Mouse (Mus musculus): ENCODE measurements at regions not wholly inside any gene's neighbourhood (a gene's known extent, or its start where the extent isn't known, plus 50 kb on each side); places are given as distances from the start of the nearest gene placed in this dataset.

DNA sequence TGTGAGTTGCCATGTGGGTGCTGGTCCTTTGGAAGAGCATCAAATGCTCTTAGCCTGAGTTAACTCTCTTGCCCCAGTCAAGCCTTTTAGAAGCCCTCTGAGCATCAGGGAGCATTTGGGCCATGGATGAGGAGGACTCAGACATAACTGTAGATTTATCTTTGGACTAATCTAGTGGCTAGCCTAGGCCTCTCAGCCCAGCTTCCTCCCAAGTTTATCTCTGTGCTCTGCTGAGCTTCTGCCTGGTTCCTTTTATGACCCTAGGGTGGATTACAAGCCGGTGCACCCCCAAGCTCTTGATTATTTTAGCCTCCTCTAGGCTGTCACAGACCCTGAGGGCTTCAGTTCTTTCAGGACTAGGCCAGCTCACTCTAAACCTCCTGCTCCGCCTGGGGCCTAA is 102.6 kb upstream of the Vps8 start:
- DNase-seq (ENCODE audit: low spot score), result no peak

GRCm38 (mm10) chr16:21321188-21322070 is 101.5 kb upstream of the Vps8 start:
- DNase-seq (ENCODE audit: low spot score), result no peak

DNA sequence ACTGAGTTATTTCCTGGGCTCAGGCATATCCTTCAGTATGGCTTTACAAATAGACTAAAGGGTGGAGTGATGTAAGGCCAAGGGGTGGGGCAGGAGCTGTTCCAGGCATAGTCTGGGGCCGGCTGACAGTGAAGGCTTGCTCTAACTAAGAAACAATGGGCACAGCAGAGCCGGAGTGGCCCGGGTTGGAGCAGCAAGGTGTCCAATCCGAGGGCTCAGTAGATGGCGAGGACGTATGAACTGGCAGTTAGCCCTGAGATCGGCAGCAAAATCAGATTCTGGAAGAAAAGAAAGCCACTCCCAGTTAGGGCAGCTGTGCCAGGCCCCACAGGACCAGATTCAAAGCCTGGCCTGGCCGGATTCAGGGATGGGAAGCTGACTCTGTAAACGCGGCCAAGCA is 100.5 kb upstream of the Vps8 start:
- DNase-seq (ENCODE audit: low spot score), result peak; percentile 60

- DNase-seq (ENCODE audit: low spot score), result no peak
Observed at GRCm38 (mm10) chr16:21323446-21324034, 99.4 kb upstream of the Vps8 start.

DNA sequence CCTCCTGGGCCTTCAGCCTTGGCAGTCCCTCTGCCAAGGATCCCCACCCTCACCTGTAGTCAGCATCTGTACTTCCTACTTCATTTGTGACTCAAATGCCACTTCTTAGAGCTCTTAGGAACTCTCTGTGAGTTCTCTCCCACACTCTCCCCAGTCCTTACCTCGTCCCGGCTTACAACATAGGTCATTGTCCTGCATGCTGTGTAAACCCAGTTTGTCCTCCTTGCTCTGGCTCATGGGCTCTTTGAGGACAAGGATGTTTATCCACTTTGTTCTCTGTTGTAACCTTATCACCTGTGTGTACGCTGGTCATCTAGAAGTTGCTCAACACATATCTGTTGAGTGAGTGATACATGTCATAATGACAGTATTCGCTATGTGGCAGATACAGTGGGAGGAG is 94.9 kb upstream of the Vps8 start:
- no peak for DNase-seq (ENCODE audit: low spot score)

GRCm38 (mm10) chr16:21329199-21329598 is 93.7 kb upstream of the Vps8 start:
- DNase-seq (ENCODE audit: low spot score), result no peak

- DNase-seq (ENCODE audit: low spot score), result no peak
Observed at GRCm38 (mm10) chr16:21331229-21331628, 91.7 kb upstream of the Vps8 start.

- no peak for DNase-seq (ENCODE audit: low spot score)
Observed at GRCm38 (mm10) chr16:21332411-21332810, 90.5 kb upstream of the Vps8 start.

- no peak for DNase-seq (ENCODE audit: low spot score)
Observed at GRCm38 (mm10) chr16:21332862-21333222, 90.1 kb upstream of the Vps8 start.

- DNase-seq (ENCODE audit: low spot score), result peak; percentile 92
Observed at GRCm38 (mm10) chr16:21333223-21333951, 89.5 kb upstream of the Vps8 start.

- peak; percentile 44 for DNase-seq (ENCODE audit: low spot score)
Observed at GRCm38 (mm10) chr16:21339061-21339459, 83.9 kb upstream of the Vps8 start.

DNA sequence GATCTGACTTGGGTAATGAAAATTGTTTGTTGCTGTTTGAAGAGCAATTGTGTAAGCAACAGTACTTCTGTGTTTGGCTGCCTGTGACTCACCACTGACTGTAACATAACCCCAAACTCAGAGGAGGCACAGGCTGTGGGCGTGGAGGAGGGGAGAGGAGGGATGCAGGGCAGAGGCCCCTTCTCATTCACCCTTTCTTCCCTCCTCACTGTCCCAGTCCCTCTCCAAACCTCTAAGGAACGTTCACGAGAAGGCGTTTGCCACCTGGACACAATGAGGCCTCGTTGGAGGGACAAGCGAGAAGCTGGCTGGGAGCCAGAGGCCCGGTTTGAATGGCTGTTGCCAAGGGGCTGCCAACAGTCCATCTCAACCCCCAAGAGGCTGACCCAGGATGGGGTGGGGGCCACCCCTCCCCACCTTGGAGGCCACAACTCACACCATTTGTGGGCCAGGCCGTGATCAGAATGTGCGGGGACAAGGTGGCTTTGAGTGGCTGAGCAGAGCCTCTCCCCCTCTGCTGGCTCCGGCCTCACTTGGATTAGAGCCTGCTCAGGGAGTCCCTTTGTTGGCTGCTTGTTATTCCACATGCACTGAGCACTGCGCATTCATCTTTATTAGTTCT is 83.3 kb upstream of the Vps8 start:
- peak; percentile 70 for DNase-seq (ENCODE audit: low spot score)

DNA sequence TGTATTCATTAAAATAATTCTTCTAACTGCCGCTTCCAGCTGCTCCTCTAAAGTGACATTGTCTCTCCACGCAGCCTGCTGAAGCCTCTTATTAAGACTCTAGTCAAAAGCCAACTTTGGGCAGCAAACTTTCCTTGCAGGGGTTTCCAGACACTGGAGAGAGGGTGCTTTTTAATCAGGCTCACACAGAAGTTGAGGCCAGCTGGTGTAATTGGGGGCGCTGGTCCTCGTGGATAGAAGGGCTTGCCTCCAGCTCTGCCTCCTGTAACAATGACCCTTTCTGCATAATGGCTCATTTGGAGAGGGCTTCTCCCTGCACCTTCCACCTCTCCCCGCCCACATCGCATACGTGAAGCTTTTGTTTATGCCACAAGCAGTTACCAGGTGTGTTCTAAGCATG is 82.8 kb upstream of the Vps8 start:
- no peak for DNase-seq (ENCODE audit: low spot score)

GRCm38 (mm10) chr16:21349869-21350268 is 73.0 kb upstream of the Vps8 start:
- DNase-seq (ENCODE audit: low spot score), result no peak

- no peak for DNase-seq (ENCODE audit: low spot score)
Observed at GRCm38 (mm10) chr16:21351289-21351688, 71.6 kb upstream of the Vps8 start.

DNA sequence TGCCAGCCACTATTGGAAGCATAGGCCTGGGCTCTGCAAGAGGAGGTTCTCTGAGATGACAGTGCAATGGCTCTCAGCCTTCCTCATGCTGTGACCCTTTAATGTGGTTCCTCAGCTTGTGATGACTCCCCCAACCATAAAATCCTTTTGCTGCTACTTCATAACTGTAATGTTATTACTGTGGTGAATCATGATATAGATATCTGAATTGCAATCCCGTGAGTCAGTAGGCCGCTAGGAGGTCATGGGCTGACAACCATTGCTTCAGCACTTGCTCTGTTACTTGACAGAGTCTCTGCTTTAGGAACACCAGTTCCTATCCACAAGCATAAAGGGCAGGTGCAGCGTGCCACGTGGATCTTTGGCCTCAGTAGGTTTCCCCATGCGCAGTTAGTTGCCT is 69.8 kb upstream of the Vps8 start:
- no peak for DNase-seq (ENCODE audit: low spot score)

- no peak for DNase-seq (ENCODE audit: low spot score)
Observed at GRCm38 (mm10) chr16:21353545-21353944, 69.4 kb upstream of the Vps8 start.

- DNase-seq (ENCODE audit: low spot score), result no peak
Observed at GRCm38 (mm10) chr16:21355638-21356037, 67.3 kb upstream of the Vps8 start.

DNA sequence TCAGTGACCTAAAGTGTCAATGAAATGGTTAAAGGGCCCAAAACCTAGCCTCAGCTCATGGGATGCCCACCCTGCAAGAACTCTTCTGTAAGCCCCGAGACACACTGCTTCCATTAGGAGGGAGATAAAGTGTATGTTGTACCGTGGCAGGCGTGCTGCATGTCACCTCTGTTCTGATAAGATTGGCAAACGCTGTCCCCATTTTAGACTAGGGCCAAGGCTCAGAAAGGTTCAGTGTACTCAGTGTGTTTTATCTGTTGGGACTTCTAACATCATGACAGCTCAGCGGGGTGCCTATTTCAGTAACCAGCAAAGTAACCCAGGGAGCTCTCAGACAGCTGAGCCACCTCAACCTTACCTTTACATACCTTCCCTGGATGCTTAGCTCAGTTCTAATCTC is 65.5 kb upstream of the Vps8 start:
- DNase-seq (ENCODE audit: low spot score), result no peak

GRCm38 (mm10) chr16:21358313-21358920 is 64.5 kb upstream of the Vps8 start:
- no peak for DNase-seq (ENCODE audit: low spot score)

DNA sequence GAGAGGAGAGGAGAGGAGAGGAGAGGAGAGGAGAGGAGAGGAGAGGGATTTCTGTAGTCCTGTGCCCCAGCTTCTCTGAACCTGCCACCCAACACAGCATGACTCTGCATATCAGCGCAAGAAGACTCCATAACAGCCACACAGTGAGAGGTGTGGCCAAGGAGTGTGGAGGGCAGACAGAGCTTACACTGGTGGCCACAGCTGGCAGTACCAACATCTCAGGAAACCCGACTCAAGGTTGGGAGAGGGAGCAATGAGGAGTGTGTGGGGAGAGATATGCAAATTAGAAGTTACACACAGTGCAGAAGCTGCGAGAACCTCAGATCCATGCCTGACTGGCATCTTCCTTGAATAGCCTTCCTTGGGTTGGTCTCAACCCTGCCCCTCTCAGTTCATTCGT is 63.5 kb upstream of the Vps8 start:
- no peak for DNase-seq (ENCODE audit: low spot score)

DNA sequence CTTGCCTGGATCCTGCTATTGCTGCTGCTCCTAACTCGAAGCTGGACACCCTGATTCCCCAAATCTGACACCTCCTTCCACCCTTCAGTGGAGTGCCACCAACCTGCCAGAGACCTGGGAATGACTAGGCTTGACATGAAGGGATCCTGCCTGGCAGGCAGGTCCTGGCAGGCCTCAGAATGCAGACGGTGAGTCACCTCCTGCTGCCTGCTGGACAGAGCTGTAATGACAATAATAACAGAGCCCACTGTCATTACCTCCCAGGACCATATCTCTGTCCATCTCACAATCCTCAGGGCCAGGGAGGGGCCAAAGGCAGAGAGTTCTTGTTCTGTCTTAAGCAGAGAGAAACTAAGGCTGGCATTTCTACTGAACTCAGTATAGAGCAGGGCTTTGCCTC is 61.5 kb upstream of the Vps8 start:
- DNase-seq (ENCODE audit: low spot score), result peak; percentile 76
